Comparison of ENCODE assay signal across 19 mouse cellular contexts in the genomic region with DNA sequence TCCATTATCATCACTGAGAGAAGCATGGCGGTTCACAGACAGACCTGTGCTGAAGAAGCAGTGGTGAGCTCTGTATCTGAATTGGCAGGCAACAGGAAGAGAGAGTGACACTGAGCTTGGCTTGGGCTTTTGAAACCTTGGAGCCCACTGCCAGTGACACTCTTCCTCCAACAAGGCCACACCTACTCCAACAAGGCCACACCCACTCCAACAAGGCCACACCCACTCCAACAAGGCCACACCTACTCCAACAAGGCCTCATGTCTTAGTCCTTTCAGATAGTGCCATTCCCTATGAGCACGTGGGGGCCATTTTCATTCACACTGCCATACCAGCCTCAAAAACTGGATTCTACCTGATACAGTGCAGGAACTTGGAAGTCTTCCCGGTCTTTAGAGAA. TPM values are rescaled to one million over a fixed set of nuclear protein-coding genes. Genes with fewer than 3 reads are reported as not detected.
"Had no signal": no experiment of that assay in that cellular context is flagged by ENCODE, and none has a peak within 500 bp of the region (broad histone marks: within the 10 kb centered on the region; RNA-seq: fewer than 3 reads in every experiment).

No protein-coding gene starts in this region.

- H3K36me3 ChIP-seq: midbrain, embryonic 10.5 days; midbrain, embryonic 12.5 days; neural tube, embryonic 13.5 days; neural tube, embryonic 15.5 days; stomach, embryonic 15.5 days had no signal

- H3K27ac ChIP-seq: midbrain, embryonic 10.5 days; midbrain, embryonic 12.5 days; neural tube, embryonic 13.5 days; neural tube, embryonic 15.5 days; stomach, embryonic 15.5 days; stomach, postnatal 0 days had no signal

- ATAC-seq: midbrain, embryonic 16.5 days had no signal

- DNase-seq: lung, adult 18-20 months; lung, embryonic 14.5 days; lung, postnatal 10 days; lung, postnatal 4 days; midbrain, embryonic 14.5 days; retina, postnatal 1 day; right cerebral cortex, adult 18-20 months; right cerebral cortex, postnatal 14 days; thymus, adult 2 months; thymus, postnatal 25 days had no signal

- H3K27me3 ChIP-seq: midbrain, embryonic 12.5 days; neural tube, embryonic 13.5 days; neural tube, embryonic 15.5 days; stomach, embryonic 15.5 days had no signal

- H3K9ac ChIP-seq: lung, embryonic 14.5 days; midbrain, embryonic 12.5 days; neural tube, embryonic 13.5 days; neural tube, embryonic 15.5 days; stomach, embryonic 15.5 days had no signal

- H3K9me3 ChIP-seq: midbrain, embryonic 10.5 days; neural tube, embryonic 13.5 days; neural tube, embryonic 15.5 days; stomach, embryonic 15.5 days had no signal

- H3K4me2 ChIP-seq: lung, embryonic 14.5 days; midbrain, embryonic 12.5 days; neural tube, embryonic 13.5 days; neural tube, embryonic 15.5 days; stomach, embryonic 15.5 days had no signal

- H3K4me3 ChIP-seq: midbrain, embryonic 10.5 days; midbrain, embryonic 12.5 days; myocyte; neural tube, embryonic 13.5 days; neural tube, embryonic 15.5 days; stomach, embryonic 15.5 days had no signal

RNA-seq across cellular contexts. Expression of a gene that starts 17.8 kb away (rescaled TPM):
- polyA plus RNA-seq: liver, embryonic 16.5 days; myocyte had no signal
